Mouse (Mus musculus) monocyte, adult 2 months (primary cell): ENCODE data around the gene Rps27l.
A peak's percentile ranks its signal among the peaks of the same experiment; 100 is the strongest.
"Not testable (repeated sequence)": the region's sequence is repeated elsewhere in the genome, so short reads cannot be mapped to it uniquely, and the experiment has no call there.

ENCODE experiments used
- DNase-seq, 2 experiments: peaks; one replicate each; pipeline ENCODE4 v3.0.0; 2022; ENCODE audit warnings: low spot score in 2 of 2, low read depth in 1 of 2

Rps27l gene

GRCm38 (mm10) chr9:66945647-66946641 is at the start of gene Rps27l:
Gene Rps27l, plus strand, starts transcription at chr9:66946086.
- peak; percentile 76 to 90 for DNase-seq

- no peak for DNase-seq
Observed at GRCm38 (mm10) chr9:66896951-66897350, 48.9 kb upstream of the Rps27l start.

- DNase-seq = no peak
Observed at GRCm38 (mm10) chr9:66897851-66898250, 48.0 kb upstream of the Rps27l start.

- DNase-seq = no peak
Observed at GRCm38 (mm10) chr9:66899072-66899471, 46.8 kb upstream of the Rps27l start.

DNA sequence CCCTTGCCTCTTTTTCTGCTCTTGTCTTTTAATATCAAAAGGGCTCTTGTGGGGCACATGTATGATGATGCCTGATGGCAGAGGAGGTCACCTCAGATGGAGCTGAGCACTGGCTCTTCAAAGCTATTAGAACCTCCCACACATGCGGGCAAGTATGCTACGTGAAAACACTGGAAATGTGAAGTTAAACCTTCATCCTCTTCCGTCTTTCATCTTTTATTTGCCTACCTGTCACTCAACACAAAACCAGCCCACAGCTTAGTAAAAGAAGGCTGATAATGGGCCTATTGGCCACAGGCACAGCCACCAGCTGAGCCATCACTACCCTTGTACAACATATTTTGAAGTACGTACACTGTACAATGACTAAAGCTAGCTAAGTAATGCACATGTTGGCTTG is 46.4 kb upstream of the Rps27l start:
- no peak for DNase-seq

GRCm38 (mm10) chr9:66905990-66906389 is 39.9 kb upstream of the Rps27l start:
- DNase-seq = no peak

GRCm38 (mm10) chr9:66907126-66907525 is 38.8 kb upstream of the Rps27l start:
- no peak for DNase-seq

DNA sequence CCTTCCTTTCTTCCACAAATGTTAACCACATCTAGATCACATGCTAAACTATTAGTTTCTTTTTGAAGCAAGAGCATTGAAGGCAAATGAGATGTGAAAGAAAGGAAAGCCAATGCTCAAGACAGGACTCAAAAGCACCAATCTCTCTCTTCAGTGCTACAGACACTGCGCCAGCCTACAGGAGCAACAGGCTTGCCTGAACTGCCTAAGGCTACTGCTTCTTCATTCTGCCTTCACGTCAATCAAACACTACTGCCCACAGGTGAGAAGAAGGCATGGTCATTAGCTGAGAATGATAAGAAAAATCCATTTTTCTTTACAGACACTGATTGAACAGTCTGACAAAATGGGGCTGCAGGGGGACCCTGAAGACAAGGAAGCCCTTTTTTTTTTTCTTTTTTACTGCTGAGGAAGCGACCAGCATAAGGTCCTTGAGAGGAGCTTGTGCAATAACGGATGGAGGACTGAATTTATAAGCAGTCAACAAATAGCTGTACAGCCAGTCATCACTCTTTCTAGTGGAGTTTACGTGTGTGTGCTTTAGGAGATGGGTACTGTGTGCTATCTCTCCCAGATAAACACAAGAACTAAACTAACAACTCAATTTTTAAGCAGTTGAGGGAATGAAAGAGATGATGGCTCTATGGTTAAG is 38.0 kb upstream of the Rps27l start:
- no peak for DNase-seq

- DNase-seq = no peak
Observed at GRCm38 (mm10) chr9:66909922-66910321, 36.0 kb upstream of the Rps27l start.

DNA sequence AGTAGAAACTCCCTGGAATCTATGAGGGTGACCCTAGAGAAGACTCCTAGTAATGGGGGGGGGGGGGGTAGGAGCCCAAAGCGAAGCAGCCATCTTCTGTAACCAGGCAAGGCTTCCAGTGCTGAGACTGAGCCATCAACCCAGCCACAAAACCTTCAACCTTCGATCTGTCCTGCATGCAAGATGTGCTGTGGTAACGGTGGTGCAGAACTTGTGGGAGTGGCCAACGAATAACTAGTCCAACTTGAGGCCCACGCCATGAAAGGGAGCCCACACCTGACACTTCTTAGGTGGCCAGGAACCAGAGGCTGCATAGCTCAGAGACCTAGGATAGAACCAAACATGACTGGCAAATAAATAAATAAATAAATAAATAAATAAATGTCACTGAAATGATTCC is 35.2 kb upstream of the Rps27l start:
- DNase-seq = no peak

- DNase-seq = no peak
Observed at GRCm38 (mm10) chr9:66912304-66912703, 33.6 kb upstream of the Rps27l start.

GRCm38 (mm10) chr9:66913254-66913934 is 32.5 kb upstream of the Rps27l start:
- not testable (repeated sequence) for DNase-seq

- no peak for DNase-seq
Observed at GRCm38 (mm10) chr9:66914540-66914939, 31.3 kb upstream of the Rps27l start.

DNA sequence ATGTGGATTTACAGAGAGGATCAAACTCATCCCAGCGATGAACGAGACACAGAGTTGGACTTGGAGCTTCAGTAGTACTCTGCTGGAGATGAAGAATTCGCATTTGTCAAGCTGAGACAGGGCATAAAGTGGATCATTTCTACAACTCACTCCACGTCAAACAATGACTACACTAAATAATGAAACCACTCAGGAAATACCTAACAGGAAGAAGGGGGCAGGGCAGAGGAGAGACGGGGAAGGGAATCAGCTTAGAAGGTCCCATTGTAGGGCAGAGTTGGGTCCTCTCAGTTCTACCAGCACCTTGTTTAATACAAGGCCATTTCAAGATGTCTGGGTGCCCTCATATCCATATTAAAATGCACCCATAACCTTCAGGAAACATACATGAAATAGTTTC is 30.5 kb upstream of the Rps27l start:
- DNase-seq = no peak

GRCm38 (mm10) chr9:66915869-66916785 is 29.8 kb upstream of the Rps27l start:
- DNase-seq = no peak

DNA sequence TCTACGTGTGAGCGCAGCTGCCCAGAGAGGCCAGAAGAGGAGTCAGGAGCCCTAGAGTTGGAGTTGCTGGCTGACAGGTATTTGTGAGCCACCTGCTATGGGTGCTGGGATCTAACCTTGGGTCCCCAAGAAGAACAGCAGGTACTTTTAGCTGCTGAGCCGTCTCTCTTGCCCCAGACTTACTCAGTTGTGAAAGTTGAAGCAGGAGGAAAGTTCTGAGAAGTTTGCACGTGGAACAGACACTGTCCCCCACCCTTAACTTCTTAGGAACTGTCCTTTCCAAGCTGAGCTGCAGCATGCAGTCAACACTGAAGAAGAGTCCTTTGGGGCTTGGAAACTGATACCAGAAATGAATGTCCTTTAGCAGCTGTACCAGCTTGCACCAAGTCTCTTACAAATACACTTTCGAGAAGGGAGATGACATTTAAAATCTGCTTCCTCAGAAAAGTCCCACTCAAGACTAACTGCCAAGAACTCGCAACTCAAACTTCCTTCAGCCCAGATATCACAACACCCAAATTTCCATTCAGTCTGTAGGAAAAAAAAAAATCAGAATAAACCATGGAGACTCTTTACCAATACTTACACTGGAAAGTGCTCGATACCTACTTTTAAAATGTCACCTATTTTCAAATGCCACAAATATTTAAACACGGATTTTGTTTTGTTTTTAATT is 28.5 kb upstream of the Rps27l start:
- DNase-seq = no peak

- DNase-seq = no peak
Observed at GRCm38 (mm10) chr9:66917892-66918255, 28.0 kb upstream of the Rps27l start.

DNA sequence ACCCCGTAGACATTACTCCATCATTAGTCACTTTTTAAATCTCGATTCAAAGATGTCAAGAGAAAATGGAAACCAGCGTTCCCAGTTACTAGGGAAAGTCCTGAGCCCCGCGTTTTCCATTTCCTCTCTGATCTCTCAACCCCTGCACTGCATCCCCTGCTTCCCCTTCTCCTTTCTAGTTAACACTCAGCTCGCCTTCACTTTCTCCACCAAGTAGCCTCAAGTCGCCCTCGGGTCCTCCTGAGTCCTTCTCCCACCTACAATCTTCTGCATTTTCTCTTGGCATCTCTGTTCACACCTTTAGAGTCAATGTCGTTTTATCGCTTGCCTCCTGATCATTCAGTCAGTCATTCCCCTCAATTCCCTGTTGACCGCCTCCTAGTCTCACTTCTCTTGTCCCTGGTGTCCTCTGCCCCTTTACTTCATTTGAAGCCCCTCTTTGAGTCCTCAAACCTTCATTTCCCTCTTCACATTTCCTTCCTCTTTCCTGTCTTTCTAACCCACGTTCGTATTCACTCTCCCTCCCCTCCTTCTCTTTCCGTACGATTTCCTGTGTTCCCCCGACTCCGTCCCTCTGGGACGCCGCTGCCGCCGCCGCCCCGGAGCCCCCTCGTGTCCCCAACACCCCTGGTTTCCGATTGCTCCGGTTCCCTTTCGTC is 27.1 kb upstream of the Rps27l start:
- DNase-seq = peak in 1 of 2 experiments; percentile 28

DNA sequence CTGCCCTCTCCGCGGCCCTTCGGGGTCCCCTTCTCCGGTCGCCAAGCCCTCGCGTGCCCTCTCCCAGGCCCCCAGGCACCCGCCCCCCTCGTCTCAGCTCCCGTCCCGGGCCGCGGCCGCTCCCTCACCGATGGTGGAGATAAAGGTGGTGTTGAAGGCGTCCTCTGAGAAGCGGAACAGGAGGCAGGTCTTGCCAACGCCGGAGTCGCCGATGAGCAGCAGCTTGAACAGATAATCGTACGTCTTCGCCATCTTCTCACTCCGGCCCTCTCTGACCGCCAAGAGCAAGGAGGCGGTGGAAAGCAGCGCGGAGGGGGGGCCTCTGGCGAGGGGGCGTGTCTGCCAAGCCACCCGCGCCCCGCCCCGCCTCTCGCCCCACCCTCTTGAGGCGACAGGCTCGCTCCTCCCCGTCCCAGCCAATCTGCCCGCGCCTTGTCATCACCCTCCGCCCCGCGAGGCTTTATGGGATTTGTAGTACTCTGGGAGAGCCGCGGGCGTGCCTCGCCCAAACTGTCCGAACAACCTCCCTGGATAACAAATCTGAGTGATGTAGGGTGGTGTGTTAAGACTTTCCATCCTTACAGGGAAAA is 26.4 kb upstream of the Rps27l start, which contains the start of gene Rab8b:
TSS of gene Rab8b (minus strand) at position 306 of the 590 bp plus-strand sequence.
- peak; percentile 84 to 91 for DNase-seq
